Comparison of ENCODE assay signal across 11 mouse cellular contexts in genomic region chr14:96908737-96909136, GRCm38 (mm10).
DNase-seq lines count a peak whose midpoint lies in the region; ATAC-seq lines count a peak whose summit lies in the region.
"Had no signal": no experiment of that assay in that cellular context is flagged by ENCODE, and none has a peak within 500 bp of the region (broad histone marks: within the 10 kb centered on the region; RNA-seq: fewer than 3 reads in every experiment).

No protein-coding gene starts in this region.

- ATAC-seq in megakaryocyte, adult 5-6 weeks (ENCODE audit: poor library complexity, severe bottlenecking) = peak; percentile 57; the same call in 1 of the 2 replicates

- peak; percentile 25 for DNase-seq in layer of hippocampus, adult 9-10 months (ENCODE audit: low spot score)
- no peak for DNase-seq in layer of hippocampus, postnatal 10 days (ENCODE audit: low spot score in 2 of 2)
- DNase-seq in MEL-GATA-1-ER (ENCODE audit: extremely low read depth, low read depth) = peak; percentile 58
- DNase-seq in embryo, embryonic 10 days (ENCODE audit: low spot score) = peak; percentile 46
- no peak for DNase-seq in ovary, postnatal 14 days (ENCODE audit: low spot score)
- DNase-seq in spleen, postnatal 14 days (ENCODE audit: low spot score in 2 of 2) = no peak
- DNase-seq in urinary bladder, adult 18-20 months (ENCODE audit: low spot score in 2 of 2) = no peak
- DNase-seq: kidney, postnatal 36 days; lung, postnatal 14 days; right cerebral cortex, adult 18-20 months had no signal

Comparison
In these comparisons a context has a peak if more than half of its experiments do, and no peak if none do; other contexts are left out.
1. DNase-seq: peak in layer of hippocampus, adult 9-10 months (single experiment), MEL-GATA-1-ER (single experiment) and embryo, embryonic 10 days (single experiment); none in layer of hippocampus, postnatal 10 days (0 of 2), ovary, postnatal 14 days (single experiment), spleen, postnatal 14 days (0 of 2) and urinary bladder, adult 18-20 months (0 of 2).